Mouse (Mus musculus) ES-Bruce4 (cell line): ENCODE results near the gene Atp13a2.
A peak's percentile ranks its signal among the peaks of the same experiment; 100 is the strongest.

Experiments used
- CTCF ChIP-seq: IDR thresholded peaks from one replicate; pipeline ENCODE4 v1.8.1; 2011; ENCODE audit warnings: low read depth, low read length
- POLR2A ChIP-seq: IDR thresholded peaks from one replicate; pipeline ENCODE4 v1.8.1; 2011; ENCODE audit warnings: low read length; ENCODE audit not compliant: insufficient read depth

DNA sequence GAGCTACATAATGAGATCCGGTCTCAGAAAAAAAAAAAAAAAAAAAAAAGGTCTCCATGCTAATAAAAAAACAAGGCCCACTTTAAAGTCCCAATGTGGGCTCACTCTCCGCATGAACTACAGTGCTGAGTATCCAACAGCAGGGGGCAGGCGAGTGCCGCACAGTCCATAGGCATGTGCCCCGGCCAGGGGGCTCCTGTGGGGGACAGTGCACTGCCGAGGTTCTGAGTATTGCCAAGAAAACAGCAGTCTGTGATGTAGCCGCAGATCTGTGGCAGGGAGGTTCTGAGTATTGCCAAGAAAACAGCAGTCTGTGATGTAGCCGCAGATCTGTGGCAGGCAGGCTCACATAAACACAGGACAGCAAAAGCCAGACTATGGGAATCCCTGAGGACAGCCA is 58.1 kb downstream of the Atp13a2 start:
- TF ChIP-seq POLR2A = no peak
- TF ChIP-seq CTCF = peak; percentile 86
